In genomic region chr16:17382306-17382705, GRCm38 (mm10) we compare ENCODE assay signal across 27 mouse cellular contexts. TPM values are rescaled to one million over a fixed set of nuclear protein-coding genes. Genes with fewer than 3 reads are reported as not detected.
DNase-seq lines count a peak whose midpoint lies in the region; ATAC-seq and TF ChIP-seq lines count a peak whose summit lies in the region.
"Had no signal": no experiment of that assay in that cellular context is flagged by ENCODE, and none has a peak within 500 bp of the region (broad histone marks: within the 10 kb centered on the region; RNA-seq: fewer than 3 reads in every experiment).

No protein-coding gene starts in this region.

- H3K9me3 ChIP-seq in heart, embryonic 13.5 days, result no peaks in the 10 kb centered on the region
- no peaks in the 10 kb centered on the region for H3K9me3 ChIP-seq in heart, embryonic 16.5 days (replicated peaks; ENCODE audit: control insufficient read depth, low read length)
- no peaks in the 10 kb centered on the region for H3K9me3 ChIP-seq in heart, embryonic 11.5 days (replicated peaks; ENCODE audit: control insufficient read depth, low read length)
- H3K9me3 ChIP-seq: embryonic facial prominence, embryonic 13.5 days; embryonic facial prominence, embryonic 15.5 days; forebrain, embryonic 10.5 days; forebrain, embryonic 12.5 days; G1E had no signal

- no peaks in the 10 kb centered on the region for H3K27me3 ChIP-seq in heart, embryonic 13.5 days (replicated peaks)
- H3K27me3 ChIP-seq in heart, embryonic 16.5 days (ENCODE audit: control insufficient read depth, insufficient read depth, low read length), result no peaks in the 10 kb centered on the region
- H3K27me3 ChIP-seq in heart, embryonic 11.5 days (ENCODE audit: control insufficient read depth, insufficient read depth, low read length), result no peaks in the 10 kb centered on the region
- H3K27me3 ChIP-seq in thymus, adult 2 months (ENCODE audit: control insufficient read depth, insufficient read depth, low read length), result no peaks in the 10 kb centered on the region
- H3K27me3 ChIP-seq: embryonic facial prominence, embryonic 13.5 days; embryonic facial prominence, embryonic 15.5 days; forebrain, embryonic 12.5 days; Patski had no signal

- no peak for TF ChIP-seq CTCF in thymus, adult 2 months (IDR thresholded peaks at IDR 0.05; ENCODE audit: borderline replicate concordance, control insufficient read depth, extremely low read depth, insufficient read depth, low read length, poor library complexity)

- H3K4me2 ChIP-seq in heart, embryonic 13.5 days, result no peak overlapping the region
- no peak overlapping the region for H3K4me2 ChIP-seq in heart, embryonic 16.5 days (ENCODE audit: low read depth, low read length)
- no peak overlapping the region for H3K4me2 ChIP-seq in heart, embryonic 11.5 days
- H3K4me2 ChIP-seq: embryonic facial prominence, embryonic 13.5 days; embryonic facial prominence, embryonic 15.5 days; forebrain, embryonic 12.5 days had no signal

- no peak overlapping the region for H3K9ac ChIP-seq in heart, embryonic 13.5 days
- no peak overlapping the region for H3K9ac ChIP-seq in heart, embryonic 16.5 days (ENCODE audit: low read length)
- no peak overlapping the region for H3K9ac ChIP-seq in heart, embryonic 11.5 days (ENCODE audit: low read depth, low read length)
- H3K9ac ChIP-seq: embryonic facial prominence, embryonic 13.5 days; embryonic facial prominence, embryonic 15.5 days; forebrain, embryonic 12.5 days had no signal

- H3K36me3 ChIP-seq in heart, embryonic 13.5 days, result peaks cover 62% of the 10 kb centered on the region
- peaks cover 13% of the 10 kb centered on the region; the same call in 1 of the 2 replicates for H3K36me3 ChIP-seq in heart, embryonic 16.5 days (ENCODE audit: control insufficient read depth, insufficient read depth)
- H3K36me3 ChIP-seq in heart, embryonic 11.5 days (ENCODE audit: control insufficient read depth, insufficient read depth, low read length), result 0 out of 2 replicates have a peak, but pooled peaks cover 2% of the 10 kb centered on the region
- H3K36me3 ChIP-seq in thymus, adult 2 months (ENCODE audit: control insufficient read depth, insufficient read depth, low read length), result peaks cover 16% of the 10 kb centered on the region

- peak overlapping the region; percentile 37 for H3K27ac ChIP-seq in heart, embryonic 13.5 days (replicated peaks)
- peak overlapping the region; percentile 31; the same call in 1 of the 2 replicates for H3K27ac ChIP-seq in heart, embryonic 16.5 days (ENCODE audit: low read length)
- H3K27ac ChIP-seq in heart, embryonic 11.5 days (ENCODE audit: low read depth, low read length), result no peak overlapping the region
- no peak overlapping the region for H3K27ac ChIP-seq in thymus, adult 2 months (ENCODE audit: control insufficient read depth, insufficient read depth, low read length)
- H3K27ac ChIP-seq: embryonic facial prominence, embryonic 13.5 days; embryonic facial prominence, embryonic 15.5 days; forebrain, embryonic 10.5 days; forebrain, embryonic 12.5 days had no signal

- H3K4me3 ChIP-seq in heart, embryonic 13.5 days, result no peak overlapping the region
- H3K4me3 ChIP-seq in heart, embryonic 16.5 days (ENCODE audit: low read length), result no peak overlapping the region
- no peak overlapping the region for H3K4me3 ChIP-seq in heart, embryonic 11.5 days (ENCODE audit: low read depth, low read length)
- H3K4me3 ChIP-seq in thymus, adult 2 months (ENCODE audit: control insufficient read depth, insufficient read depth, low read length), result no peak overlapping the region
- H3K4me3 ChIP-seq: embryonic facial prominence, embryonic 13.5 days; embryonic facial prominence, embryonic 15.5 days; erythroblast, embryonic 14.5 days; forebrain, embryonic 10.5 days; forebrain, embryonic 12.5 days had no signal

- 74% methylated on average over 4 of the region's 4 CpGs for WGBS in heart, embryonic 13.5 days
- WGBS in heart, embryonic 16.5 days, result 52% methylated on average over 4 of the region's 4 CpGs
- WGBS in heart, embryonic 11.5 days (ENCODE audit: insufficient replicate concordance), result 70% methylated on average over 4 of the region's 4 CpGs
- 97% methylated on average over 4 of the region's 4 CpGs for WGBS in thymus, adult 2 months

- peaks cover 6% of the 10 kb centered on the region for H3K4me1 ChIP-seq in heart, embryonic 13.5 days
- no peaks in the 10 kb centered on the region; the same call in 1 of the 2 replicates for H3K4me1 ChIP-seq in heart, embryonic 16.5 days (ENCODE audit: control insufficient read depth, insufficient read depth, low read length)
- H3K4me1 ChIP-seq in heart, embryonic 11.5 days (ENCODE audit: control insufficient read depth, insufficient read depth, low read length), result no peaks in the 10 kb centered on the region
- no peaks in the 10 kb centered on the region for H3K4me1 ChIP-seq in thymus, adult 2 months (replicated peaks; ENCODE audit: control insufficient read depth, insufficient read depth, low read length)
- H3K4me1 ChIP-seq: embryonic facial prominence, embryonic 13.5 days; embryonic facial prominence, embryonic 15.5 days; forebrain, embryonic 10.5 days; forebrain, embryonic 12.5 days had no signal

- TF ChIP-seq POLR2A in thymus, adult 2 months (IDR thresholded peaks at IDR 0.05; ENCODE audit: control insufficient read depth, extremely low read depth, insufficient read depth, low read length, poor library complexity), result no peak

- no peak for ATAC-seq in heart, embryonic 13.5 days (ENCODE audit: extremely low read depth, insufficient number of reproducible peaks, low FRiP score, low TSS enrichment)
- no peak for ATAC-seq in heart, embryonic 16.5 days (replicated peaks; ENCODE audit: extremely low read depth, insufficient read depth, low FRiP score)
- ATAC-seq in heart, embryonic 11.5 days (replicated peaks; ENCODE audit: insufficient number of reproducible peaks, low FRiP score, low TSS enrichment), result no peak
- ATAC-seq: activated CD4-positive, CD25-positive, alpha-beta regulatory T cell, adult 4 months; forebrain, embryonic 14.5 days; forebrain, embryonic 16.5 days; Patski had no signal

- DNase-seq in heart, adult 9 months (ENCODE audit: low spot score in 2 of 2), result no peak
- DNase-seq in ES-CJ7 (ENCODE audit: low read depth, low spot score), result peak; percentile 21
- DNase-seq in R1 (ENCODE audit: low read depth, low spot score), result peak; percentile 74
- no peak for DNase-seq in thymus, adult 2 months
- no peak for DNase-seq in cerebellum, postnatal 14 days
- DNase-seq: adrenal gland, adult 8-10 months; adrenal gland, postnatal 14 days; adrenal gland, postnatal 36 days; cerebellum, adult 11-12 months; cerebellum, adult 2 months; cerebellum, adult 9-10 months; cerebellum, postnatal 10 days; cerebellum, postnatal 36 days; embryo, embryonic 11 days had no signal

RNA-seq across cellular contexts. Expression of gene Snap29, which starts 23.5 kb away (rescaled TPM):
- polyA plus RNA-seq in heart, embryonic 13.5 days (2015; fragmentation: Nextera tagmentation; extraction: Ambion mirVana), result 11.0 and 12.0 TPM in 2 replicates
- polyA plus RNA-seq in heart, embryonic 16.5 days (2015; fragmentation: Nextera tagmentation; extraction: Ambion mirVana), result 11.6 and 12.9 TPM in 2 replicates
- 6.0 and 6.5 TPM in 2 replicates for polyA plus RNA-seq in heart, embryonic 11.5 days (2014; fragmentation: Nextera tagmentation; extraction: Ambion mirVana)
- 7.5 and 8.1 TPM in 2 replicates for polyA plus RNA-seq in thymus, adult 2 months (2012; rRNA removed)

RNA-seq across cellular contexts. Expression of gene Pi4ka, which starts 23.8 kb away (rescaled TPM):
- 26.7 and 29.0 TPM in 2 replicates for polyA plus RNA-seq in heart, embryonic 13.5 days (2015; fragmentation: Nextera tagmentation; extraction: Ambion mirVana)
- 30.8 and 31.7 TPM in 2 replicates for polyA plus RNA-seq in heart, embryonic 16.5 days (2015; fragmentation: Nextera tagmentation; extraction: Ambion mirVana)
- 36.8 and 38.3 TPM in 2 replicates for polyA plus RNA-seq in heart, embryonic 11.5 days (2014; fragmentation: Nextera tagmentation; extraction: Ambion mirVana)
- 75.5 and 78.4 TPM in 2 replicates for polyA plus RNA-seq in thymus, adult 2 months (2012; rRNA removed)

RNA-seq across cellular contexts. Expression of gene Serpind1, which starts 51.1 kb away (rescaled TPM):
- 0.88 and 5.7 TPM in 2 replicates for polyA plus RNA-seq in heart, embryonic 13.5 days (2015; fragmentation: Nextera tagmentation; extraction: Ambion mirVana)
- 0.66 and 0.67 TPM in 2 replicates for polyA plus RNA-seq in heart, embryonic 16.5 days (2015; fragmentation: Nextera tagmentation; extraction: Ambion mirVana)
- 0.61 and 2.5 TPM in 2 replicates for polyA plus RNA-seq in heart, embryonic 11.5 days (2014; fragmentation: Nextera tagmentation; extraction: Ambion mirVana)
- 0.16 and 0.69 TPM in 2 replicates for polyA plus RNA-seq in thymus, adult 2 months (2012; rRNA removed)
- polyA plus RNA-seq: erythroblast, embryonic 14.5 days; G1E had no signal

Comparison
In these comparisons a context has a peak if more than half of its experiments do, and no peak if none do; other contexts are left out.
1. H3K27ac ChIP-seq: peak in heart, embryonic 13.5 days (single experiment) and heart, embryonic 16.5 days (single experiment); none in heart, embryonic 11.5 days (single experiment) and thymus, adult 2 months (single experiment).
2. DNase-seq: peak in ES-CJ7 (single experiment) and R1 (single experiment); none in heart, adult 9 months (0 of 2), thymus, adult 2 months (single experiment) and cerebellum, postnatal 14 days (0 of 2).